Mouse (Mus musculus) ES-E14 (cell line): ENCODE data around the gene Ube2k. TPM values are rescaled to one million over a fixed set of nuclear protein-coding genes. Genes with fewer than 3 reads are reported as not detected.

Source experiments
- DNase-seq: peaks from one replicate; pipeline ENCODE4 v3.0.0-alpha.2; 2013; ENCODE audit warnings: low read depth, low spot score
- H3K27ac ChIP-seq: 2 replicates; pipeline ENCODE4 v1.5.1; 2012; ENCODE audit warnings: low read depth, mild to moderate bottlenecking, low read length, moderate library complexity, mixed read lengths; ENCODE audit not compliant: poor library complexity, insufficient read depth, severe bottlenecking
- H3K36me3 ChIP-seq: 2 replicates; pipeline ENCODE4 v1.6.1; 2012; ENCODE audit warnings: mild to moderate bottlenecking, low read length, moderate library complexity, mixed read lengths; ENCODE audit not compliant: control insufficient read depth, poor library complexity, insufficient read depth, severe bottlenecking
- H3K4me1 ChIP-seq, 2 experiments: fragments of 150-350 bp in 1 of 2; sonication (generic) in 1 of 2; 2 replicates each; pipeline ENCODE4 v1.6.1; 2012; ENCODE audit warnings: low read length in 2 of 2, mild to moderate bottlenecking in 1 of 2, mixed read lengths in 1 of 2; ENCODE audit not compliant: control insufficient read depth in 2 of 2, insufficient read depth in 2 of 2, poor library complexity in 1 of 2
- H3K4me3 ChIP-seq, 2 experiments: fragments of 150-350 bp in 1 of 2; sonication (generic) in 1 of 2; 2 replicates each; pipeline ENCODE4 v1.5.1; 2012; ENCODE audit warnings: low read length in 2 of 2, low read depth in 1 of 2, mild to moderate bottlenecking in 1 of 2, mixed read lengths in 1 of 2; ENCODE audit not compliant: insufficient read depth in 1 of 2, poor library complexity in 1 of 2, severe bottlenecking in 1 of 2
- H3K9ac ChIP-seq: 2 replicates; pipeline ENCODE4 v1.6.1; 2012; ENCODE audit warnings: low read depth, mild to moderate bottlenecking, low read length, mixed read lengths; ENCODE audit not compliant: poor library complexity, insufficient read depth, severe bottlenecking
- H3K9me3 ChIP-seq: fragments of 150-350 bp; sonication (generic); 2 replicates; pipeline ENCODE4 v1.6.1; 2012; ENCODE audit warnings: low read depth, mild to moderate bottlenecking, low read length; ENCODE audit not compliant: control insufficient read depth, insufficient read depth
- CHD2 ChIP-seq: IDR thresholded peaks from 2 replicates; pipeline ENCODE4 v1.6.1; 2014; ENCODE audit warnings: mild to moderate bottlenecking, low read depth, low read length, inconsistent platforms
- HCFC1 ChIP-seq: IDR thresholded peaks from 2 replicates; pipeline ENCODE4 v1.6.1; 2012; ENCODE audit warnings: low read length, inconsistent platforms, borderline replicate concordance; ENCODE audit not compliant: insufficient read depth
- MAFK ChIP-seq: IDR thresholded peaks from 2 replicates; pipeline ENCODE4 v1.6.1; 2014; ENCODE audit warnings: mild to moderate bottlenecking, low read depth, low read length, inconsistent platforms; ENCODE audit not compliant: insufficient read depth
- ZC3H11A ChIP-seq: IDR thresholded peaks from 2 replicates; pipeline ENCODE4 v1.6.1; 2012; ENCODE audit warnings: low read depth, mild to moderate bottlenecking, inconsistent platforms, low read length, borderline replicate concordance
- ZNF384 ChIP-seq: IDR thresholded peaks from 2 replicates; pipeline ENCODE4 v1.6.1; 2012; ENCODE audit warnings: low read depth, low read length, inconsistent platforms
- in situ Hi-C, 2 experiments: fragments of 600-800 bp; cut with MboI; formaldehyde crosslinking; loops; one replicate each; pipeline ENCODE4 v1.15.1; 2025; ENCODE audit warnings: low sequenced_read_pairs in 2 of 2, inconsistent platforms in 1 of 2; ENCODE audit not compliant: unreplicated experiment in 2 of 2
- total RNA-seq: library from RNA; depleted of rRNA; stranded (reverse); fragments of 300-350 nt; gene quantifications from 2 replicates; pipeline ENCODE4 v1.2.3, GENCODE M21; 2012

Ube2k gene
- total RNA-seq, 1 experiment = 101 TPM

DNA sequence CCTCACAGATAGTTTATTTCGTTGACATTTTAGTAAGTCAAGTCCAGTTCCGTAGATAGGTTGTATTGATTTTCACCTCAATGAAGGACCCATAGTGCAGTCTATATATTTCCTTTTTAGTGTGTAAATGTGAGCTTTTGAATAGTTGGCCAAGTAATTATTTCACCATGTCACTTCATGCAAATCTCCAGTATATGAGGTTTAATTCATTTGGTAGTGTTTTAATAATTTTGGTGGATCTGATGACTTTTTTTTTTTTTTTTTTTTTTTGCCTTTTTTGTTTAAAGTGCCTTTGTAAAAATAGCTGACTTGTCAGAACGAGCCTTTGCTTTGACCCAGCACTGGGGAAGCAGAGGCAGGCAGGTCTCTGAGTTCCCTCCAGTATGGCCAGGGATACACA lies 2.8 kb downstream of the Ube2k start:
- no peaks in the 10 kb centered on the region; the same call in 1 of the 2 replicates for H3K36me3 ChIP-seq
- peak overlapping the region in 1 of 2 experiments; percentile 32; a peak in 1 of 4 replicates for H3K4me3 ChIP-seq
- H3K4me1 ChIP-seq = peaks cover 7 to 27% of the 10 kb centered on the region in 2 experiments
- no peak overlapping the region for H3K9ac ChIP-seq
- in situ Hi-C loops = no loop called here
- no peak overlapping the region for H3K27ac ChIP-seq
- DNase-seq = no peak
- TF ChIP-seq HCFC1 = no peak
- 0 out of 2 replicates have a peak, but pooled peaks have one; percentile 21 for TF ChIP-seq MAFK
- peak; percentile 52; the same call in 1 of the 2 replicates for TF ChIP-seq ZNF384
- no peaks in the 10 kb centered on the region for H3K9me3 ChIP-seq

DNA sequence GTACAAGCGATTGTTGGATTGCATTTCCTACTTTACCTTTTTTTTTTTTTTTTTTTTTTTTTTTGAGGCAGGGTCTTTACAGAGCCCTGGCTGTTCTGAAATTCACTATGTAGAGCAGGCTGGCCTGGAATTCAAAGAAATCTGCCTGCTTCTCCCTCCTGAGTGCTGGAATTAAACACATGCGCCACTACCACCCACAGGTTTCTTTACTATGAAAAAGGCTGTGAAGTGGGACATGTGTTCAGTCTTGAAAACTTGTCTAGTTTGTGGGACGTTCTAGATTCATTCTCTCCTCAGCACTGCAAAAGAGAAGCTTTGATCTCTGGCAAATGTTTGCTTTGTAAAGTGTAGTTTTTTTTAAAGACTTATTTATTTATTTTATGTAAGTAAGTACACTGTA lies 4.9 kb downstream of the Ube2k start:
- Histone ChIP-seq H3K27ac (no peak overlapping the region), H3K4me1 (peaks cover 7 to 23% of the 10 kb centered on the region in 2 experiments; a peak in 3 of 4 replicates), H3K9ac (no peak overlapping the region), H3K36me3 (no peaks in the 10 kb centered on the region; the same call in 1 of the 2 replicates), H3K4me3 (no peak overlapping the region), H3K9me3 (no peaks in the 10 kb centered on the region)
- in situ Hi-C loops = no loop called here
- no peak for DNase-seq
- TF ChIP-seq CHD2 = no peak
- no peak for TF ChIP-seq MAFK
- TF ChIP-seq HCFC1 = no peak
- no peak for TF ChIP-seq ZNF384
- no peak for TF ChIP-seq ZC3H11A

DNA sequence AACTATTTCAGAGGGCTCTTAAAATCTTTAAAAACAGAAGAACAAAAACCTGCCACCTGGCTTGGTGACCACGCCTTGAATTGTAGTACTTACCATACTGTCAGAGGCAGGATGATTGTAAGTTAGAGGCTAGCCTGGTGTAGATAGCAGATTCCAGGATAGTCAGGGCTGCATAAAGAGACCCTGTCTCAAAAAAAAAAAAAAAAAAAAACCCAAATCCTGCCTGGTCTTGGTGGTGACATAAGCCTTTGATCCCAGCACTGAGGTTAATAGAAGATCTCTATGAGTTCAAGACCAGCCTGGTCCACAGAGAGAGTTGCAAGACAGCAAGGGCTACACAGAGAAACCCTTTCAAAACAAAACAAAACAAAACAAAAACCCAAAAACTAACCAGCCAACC lies 6.5 kb downstream of the Ube2k start:
- H3K36me3 ChIP-seq = no peaks in the 10 kb centered on the region; the same call in 1 of the 2 replicates
- in situ Hi-C loops = no loop called here
- DNase-seq = no peak
- H3K27ac ChIP-seq = no peak overlapping the region
- H3K4me3 ChIP-seq = no peak overlapping the region
- no peak overlapping the region for H3K9ac ChIP-seq
- peaks cover 7 to 19% of the 10 kb centered on the region in 2 experiments; a peak in 3 of 4 replicates for H3K4me1 ChIP-seq
- no peaks in the 10 kb centered on the region for H3K9me3 ChIP-seq
- TF ChIP-seq MAFK = no peak
- no peak for TF ChIP-seq ZC3H11A
- no peak for TF ChIP-seq HCFC1
- peak; percentile 65 for TF ChIP-seq ZNF384
- no peak for TF ChIP-seq CHD2

DNA sequence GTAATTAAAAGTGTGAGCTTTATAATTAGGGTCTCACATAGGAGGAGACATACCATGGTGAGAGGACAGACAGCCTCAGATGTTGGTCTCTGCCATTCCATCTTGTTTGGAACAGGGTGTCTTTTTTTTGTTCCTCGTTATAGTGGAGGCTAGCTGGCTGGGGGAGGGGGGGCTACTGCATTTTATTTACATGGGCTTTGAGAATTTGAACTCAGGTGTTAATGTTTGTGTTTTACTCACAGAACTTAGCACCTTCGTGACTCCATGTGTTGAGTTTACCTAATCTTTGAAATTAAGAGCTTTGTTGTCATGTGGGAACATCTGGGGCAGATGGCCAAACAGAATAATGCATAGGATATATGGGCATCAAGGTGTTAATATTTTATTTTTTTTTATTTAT lies 7.6 kb downstream of the Ube2k start:
- TF ChIP-seq ZNF384 (no peak), HCFC1 (no peak), MAFK (no peak), CHD2 (no peak), ZC3H11A (no peak)
- Histone ChIP-seq H3K9ac (no peak overlapping the region), H3K4me3 (no peak overlapping the region), H3K27ac (no peak overlapping the region), H3K9me3 (no peaks in the 10 kb centered on the region), H3K36me3 (no peaks in the 10 kb centered on the region; the same call in 1 of the 2 replicates), H3K4me1 (peaks cover 8 to 9% of the 10 kb centered on the region in 2 experiments; a peak in 3 of 4 replicates)
- no peak for DNase-seq
- in situ Hi-C loops = no loop called here

DNA sequence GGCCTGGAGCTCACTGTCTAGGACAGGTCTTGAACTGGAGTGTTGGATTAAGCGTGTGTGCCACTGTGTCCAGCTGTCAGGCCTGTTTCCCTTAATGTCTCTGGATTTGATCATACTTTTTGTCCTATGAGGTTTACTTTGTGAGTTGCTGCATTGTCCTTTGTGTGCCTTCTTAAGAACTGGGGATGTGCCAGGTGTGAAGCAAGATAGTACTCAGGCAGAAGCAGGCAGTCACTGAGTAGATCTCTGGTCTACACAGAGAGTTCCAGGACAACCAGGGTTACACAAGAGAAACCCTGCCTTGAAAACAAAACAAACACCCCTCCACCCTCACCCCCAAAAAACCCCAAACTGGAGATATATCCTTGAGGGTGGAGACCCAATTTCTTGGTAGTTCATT lies 12.6 kb downstream of the Ube2k start:
- Histone ChIP-seq H3K9me3 (no peaks in the 10 kb centered on the region), H3K36me3 (no peaks in the 10 kb centered on the region), H3K4me3 (no peak overlapping the region), H3K4me1 (peaks cover 0 to 3% of the 10 kb centered on the region in 2 experiments; a peak in 2 of 4 replicates), H3K27ac (no peak overlapping the region), H3K9ac (no peak overlapping the region)
- in situ Hi-C loops = no loop called here
- DNase-seq = no peak
- TF ChIP-seq HCFC1 (no peak), CHD2 (no peak), ZC3H11A (no peak), ZNF384 (no peak), MAFK (no peak)
